Mouse (Mus musculus): ENCODE results near the gene Rgs8. TPM values are rescaled to one million over a fixed set of nuclear protein-coding genes. Genes with fewer than 3 reads are reported as not detected.

Gene Rgs8
- polyA plus RNA-seq (2016; fragmentation: Nextera tagmentation; extraction: Ambion mirVana): 18.3 and 18.6 TPM in 2 replicates

DNA sequence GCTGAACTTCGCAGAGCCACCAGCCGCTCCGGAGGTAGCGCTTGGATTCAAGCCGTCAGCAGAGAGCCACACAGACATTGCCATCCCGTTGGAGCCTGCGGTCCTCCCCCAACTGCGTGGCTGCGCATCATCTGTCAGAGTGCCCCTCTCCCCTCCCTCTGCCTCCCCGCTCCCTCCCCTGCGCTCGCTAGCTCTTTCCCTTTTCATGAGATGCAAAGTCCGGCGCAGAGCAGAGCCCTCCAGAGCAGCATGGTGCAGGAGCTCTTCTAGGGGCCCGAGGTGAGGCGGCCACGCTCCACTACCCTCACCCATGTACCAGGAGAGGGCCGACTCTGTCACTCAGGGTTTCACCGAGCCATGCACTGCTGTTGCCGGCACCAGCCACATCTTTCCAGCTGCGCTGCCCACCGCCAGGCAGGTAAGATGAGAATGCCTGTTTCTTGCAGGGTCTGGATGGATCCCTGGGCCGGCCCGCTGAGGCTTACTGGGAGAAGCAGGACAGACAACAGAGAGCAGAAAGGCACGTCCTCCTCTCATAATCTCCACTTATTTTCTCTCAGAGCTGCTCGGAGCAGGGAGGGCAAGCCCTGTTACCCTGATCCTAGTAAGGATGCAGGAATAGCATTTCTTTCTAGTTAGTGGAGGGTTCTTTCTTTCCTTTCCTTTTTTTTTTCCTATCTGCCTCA is at the start of gene Rgs8:
Rgs8 (plus strand) TSS at position 88 of the 686 bp plus-strand sequence.
- peak within 1 kb of the TSS; percentile 39 for H3K4me3 ChIP-seq
- no peaks in the 10 kb centered on the region for H3K9me3 ChIP-seq (replicated peaks)
- peaks cover 40% of the 10 kb centered on the region for H3K4me1 ChIP-seq
- peak within 1 kb of the TSS; percentile 79 for H3K27ac ChIP-seq
- H3K9ac ChIP-seq: peak within 1 kb of the TSS; percentile 62
- peaks cover 16% of the 10 kb centered on the region; the same call in 1 of the 2 replicates for H3K27me3 ChIP-seq
- WGBS: under 1% methylated on average over 25 of the region's 26 CpGs
- H3K4me2 ChIP-seq (replicated peaks): peak within 1 kb of the TSS; percentile 66
- no peaks in the 10 kb centered on the region for H3K36me3 ChIP-seq
- peak; percentile 91 for ATAC-seq (ENCODE audit: low FRiP score)

DNA sequence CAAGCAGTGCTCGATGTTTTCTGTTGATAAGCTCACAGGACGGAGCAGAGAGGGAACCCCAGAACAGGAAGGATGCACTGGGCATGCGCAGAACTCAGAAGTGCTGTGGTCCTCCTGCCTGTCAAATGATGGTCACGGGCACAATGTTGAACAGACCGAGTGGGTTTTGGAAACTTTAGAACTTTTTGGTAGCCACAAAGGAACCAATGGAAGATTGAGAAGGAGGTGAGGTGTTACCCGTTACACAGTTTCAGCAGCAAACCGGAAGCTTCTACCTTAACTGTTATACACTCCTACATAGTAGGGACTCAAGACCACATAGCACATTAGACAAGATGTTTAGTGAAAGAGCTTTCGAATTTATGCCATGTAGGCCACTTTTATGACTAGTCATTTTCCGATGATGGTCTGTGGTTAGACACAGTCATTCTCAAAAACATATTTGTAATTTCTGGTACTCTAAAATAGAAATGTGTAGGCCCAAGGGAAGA is 35.4 kb upstream of the Rgs8 start:
- Histone ChIP-seq H3K9ac (no peak overlapping the region), H3K27me3 (no peaks in the 10 kb centered on the region), H3K4me2 (replicated peaks) (no peak overlapping the region), H3K4me3 (no peak overlapping the region), H3K36me3 (no peaks in the 10 kb centered on the region), H3K9me3 (replicated peaks) (no peaks in the 10 kb centered on the region), H3K4me1 (no peaks in the 10 kb centered on the region), H3K27ac (no peak overlapping the region)
- no peak for ATAC-seq (ENCODE audit: low FRiP score)
- 91% methylated on average over 9 of the region's 9 CpGs for WGBS

DNA sequence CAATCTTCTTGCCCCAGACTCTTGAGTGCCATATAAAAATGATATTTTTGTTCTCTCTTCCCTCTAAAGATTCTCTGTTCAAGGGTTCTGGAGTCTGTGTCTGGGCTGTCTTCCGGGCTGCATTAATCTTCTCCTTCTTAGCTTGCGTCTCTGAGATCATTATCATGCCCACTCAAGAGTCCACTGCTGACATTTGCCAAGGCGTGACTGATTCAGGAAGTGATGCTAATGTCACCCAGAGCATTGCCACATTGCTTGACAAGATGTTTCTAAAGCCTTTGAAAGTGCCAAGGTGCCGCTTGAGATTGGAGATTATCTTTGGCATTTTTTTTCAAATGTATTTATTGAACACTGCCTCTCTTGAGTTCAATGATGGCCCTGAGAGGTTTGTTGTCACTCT is 29.8 kb upstream of the Rgs8 start:
- no peak overlapping the region for H3K4me3 ChIP-seq
- no peaks in the 10 kb centered on the region for H3K27me3 ChIP-seq
- no peak overlapping the region for H3K4me2 ChIP-seq (replicated peaks)
- H3K36me3 ChIP-seq: no peaks in the 10 kb centered on the region
- no peaks in the 10 kb centered on the region for H3K9me3 ChIP-seq (replicated peaks)
- no peak overlapping the region for H3K27ac ChIP-seq
- no peak for ATAC-seq (ENCODE audit: low FRiP score)
- H3K4me1 ChIP-seq: no peaks in the 10 kb centered on the region
- 90% methylated on average over 4 of the region's 4 CpGs for WGBS
- no peak overlapping the region for H3K9ac ChIP-seq

- H3K9ac ChIP-seq: no peak overlapping the region
- no peak overlapping the region for H3K4me3 ChIP-seq
- no peaks in the 10 kb centered on the region for H3K27me3 ChIP-seq
- H3K4me2 ChIP-seq (replicated peaks): no peak overlapping the region
- no peak for ATAC-seq (ENCODE audit: low FRiP score)
- 86% methylated on average over 6 of the region's 6 CpGs for WGBS
- no peaks in the 10 kb centered on the region for H3K36me3 ChIP-seq
- no peak overlapping the region for H3K27ac ChIP-seq
- no peaks in the 10 kb centered on the region for H3K4me1 ChIP-seq
- H3K9me3 ChIP-seq (replicated peaks): no peaks in the 10 kb centered on the region
Observed at GRCm38 (mm10) chr1:153632686-153633085, 20.1 kb upstream of the Rgs8 start.

DNA sequence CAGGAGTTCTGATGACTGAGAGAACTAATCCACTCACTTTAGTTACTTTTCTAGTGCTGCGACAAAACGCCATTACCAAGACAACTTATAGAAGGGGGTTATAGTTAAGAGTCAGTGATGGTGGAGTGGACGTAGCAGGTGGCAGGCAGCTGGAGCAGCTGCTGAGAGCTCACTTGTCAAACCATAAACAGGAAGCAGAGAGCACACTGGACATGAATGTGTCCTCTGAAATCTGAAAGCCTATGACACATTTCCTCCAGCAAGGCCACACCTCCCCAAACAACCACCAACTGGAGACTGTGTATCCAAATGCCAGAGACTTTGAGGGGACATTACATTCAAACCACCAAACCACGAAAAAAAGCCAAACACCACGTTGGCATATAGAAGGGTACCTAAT is 17.8 kb upstream of the Rgs8 start:
- no peak for ATAC-seq (ENCODE audit: low FRiP score)
- no peaks in the 10 kb centered on the region for H3K36me3 ChIP-seq

DNA sequence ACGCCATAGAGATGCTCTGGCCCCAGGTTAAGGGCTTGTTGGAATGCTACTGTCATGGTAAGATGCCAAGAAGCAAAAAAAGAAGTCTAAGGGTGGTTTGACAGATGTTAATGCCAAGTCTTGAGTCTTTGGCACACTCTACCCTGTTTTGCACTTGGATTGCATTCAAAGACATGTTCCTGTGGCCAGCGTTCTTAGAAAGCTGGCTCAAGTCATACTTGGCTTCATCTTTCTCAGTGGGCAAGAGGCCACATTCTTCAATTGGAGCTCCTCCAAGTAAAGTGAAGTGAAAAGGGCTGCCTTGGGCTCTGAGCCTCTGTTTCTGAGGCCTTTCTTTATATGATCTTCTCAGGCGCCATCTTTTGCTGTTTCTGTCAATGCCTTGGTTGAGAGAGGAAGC is 17.3 kb upstream of the Rgs8 start:
- ATAC-seq (ENCODE audit: low FRiP score): no peak
- 89% methylated on average over 3 of the region's 3 CpGs for WGBS
- Histone ChIP-seq H3K36me3 (no peaks in the 10 kb centered on the region), H3K9ac (no peak overlapping the region), H3K27me3 (no peaks in the 10 kb centered on the region), H3K4me1 (no peaks in the 10 kb centered on the region), H3K27ac (no peak overlapping the region), H3K4me3 (no peak overlapping the region), H3K4me2 (replicated peaks) (no peak overlapping the region), H3K9me3 (replicated peaks) (no peaks in the 10 kb centered on the region)

More for the DNA sequence above, 17.8 kb upstream of the Rgs8 start:
- no peak overlapping the region for H3K27ac ChIP-seq
- H3K4me2 ChIP-seq (replicated peaks): no peak overlapping the region
- no peak overlapping the region for H3K9ac ChIP-seq
- no peak overlapping the region for H3K4me3 ChIP-seq
- 82% methylated on average over 5 of the region's 5 CpGs for WGBS
- no peaks in the 10 kb centered on the region for H3K9me3 ChIP-seq (replicated peaks)
- H3K27me3 ChIP-seq: no peaks in the 10 kb centered on the region
- H3K4me1 ChIP-seq: no peaks in the 10 kb centered on the region

GRCm38 (mm10) chr1:153636821-153637220 is 16.0 kb upstream of the Rgs8 start:
- no peaks in the 10 kb centered on the region for H3K36me3 ChIP-seq
- no peak for ATAC-seq (ENCODE audit: low FRiP score)
- H3K4me2 ChIP-seq (replicated peaks): no peak overlapping the region
- no peaks in the 10 kb centered on the region for H3K9me3 ChIP-seq (replicated peaks)
- H3K4me3 ChIP-seq: no peak overlapping the region
- H3K9ac ChIP-seq: no peak overlapping the region
- H3K27ac ChIP-seq: no peak overlapping the region
- H3K27me3 ChIP-seq: no peaks in the 10 kb centered on the region
- WGBS: 75% methylated on average over 5 of the region's 5 CpGs
- peaks cover 8% of the 10 kb centered on the region for H3K4me1 ChIP-seq

GRCm38 (mm10) chr1:153641492-153641939 is 11.3 kb upstream of the Rgs8 start:
- peak; percentile 93 for ATAC-seq (ENCODE audit: low FRiP score)
- H3K4me2 ChIP-seq (replicated peaks): peak overlapping the region; percentile 47
- no peak overlapping the region for H3K9ac ChIP-seq
- H3K27ac ChIP-seq: peak overlapping the region; percentile 84
- WGBS: under 1% methylated on average over 9 of the region's 9 CpGs
- H3K27me3 ChIP-seq: no peaks in the 10 kb centered on the region
- H3K4me3 ChIP-seq: peak overlapping the region; percentile 10
- no peaks in the 10 kb centered on the region for H3K36me3 ChIP-seq
- peaks cover 23% of the 10 kb centered on the region for H3K4me1 ChIP-seq
- H3K9me3 ChIP-seq (replicated peaks): no peaks in the 10 kb centered on the region

- 2% methylated on average over 13 of the region's 13 CpGs for WGBS
- Histone ChIP-seq H3K4me1 (peaks cover 23% of the 10 kb centered on the region), H3K36me3 (no peaks in the 10 kb centered on the region), H3K9me3 (replicated peaks) (no peaks in the 10 kb centered on the region), H3K4me2 (replicated peaks) (peak overlapping the region; percentile 47), H3K27ac (peak overlapping the region; percentile 84), H3K4me3 (peak overlapping the region; percentile 10), H3K27me3 (no peaks in the 10 kb centered on the region), H3K9ac (0 out of 2 replicates have a peak overlapping the region, but pooled peaks have one; percentile 27)
- peak; percentile 51 for ATAC-seq (ENCODE audit: low FRiP score)
Observed at GRCm38 (mm10) chr1:153641940-153642501, 10.8 kb upstream of the Rgs8 start.

GRCm38 (mm10) chr1:153653674-153654073 is 849 bp downstream of the Rgs8 start:
- Histone ChIP-seq H3K27ac (peak overlapping the region; percentile 79; the same call in 1 of the 2 replicates), H3K4me3 (peak overlapping the region; percentile 39), H3K36me3 (no peaks in the 10 kb centered on the region), H3K27me3 (peaks cover 16% of the 10 kb centered on the region; the same call in 1 of the 2 replicates), H3K9ac (peak overlapping the region; percentile 62; the same call in 1 of the 2 replicates), H3K4me1 (peaks cover 40% of the 10 kb centered on the region), H3K9me3 (replicated peaks) (no peaks in the 10 kb centered on the region), H3K4me2 (replicated peaks) (peak overlapping the region; percentile 66)
- 6% methylated on average over 5 of the region's 5 CpGs for WGBS
- no peak for ATAC-seq (ENCODE audit: low FRiP score)

DNA sequence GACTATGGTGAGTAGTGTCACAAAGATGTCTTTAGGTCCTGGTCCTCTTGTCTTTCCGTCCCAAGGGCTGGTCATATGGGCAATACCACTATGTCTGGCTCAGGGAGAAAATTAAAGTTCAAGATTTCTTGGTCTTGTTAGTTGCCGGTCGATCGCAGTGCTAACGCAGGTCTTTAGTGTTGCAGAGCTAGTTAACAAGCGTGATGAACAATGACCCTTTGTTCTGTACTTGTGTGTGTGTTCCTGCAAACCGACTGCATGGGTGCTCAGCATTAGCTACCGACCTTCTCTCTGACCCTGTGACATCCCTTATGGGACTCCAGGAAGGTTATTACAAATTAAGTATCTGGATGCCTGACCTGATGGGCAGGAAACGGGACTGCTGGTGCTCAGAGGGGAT is 6.8 kb downstream of the Rgs8 start:
- Histone ChIP-seq H3K9ac (no peak overlapping the region), H3K4me3 (no peak overlapping the region), H3K27ac (peak overlapping the region; percentile 87; the same call in 1 of the 2 replicates), H3K4me2 (replicated peaks) (no peak overlapping the region), H3K9me3 (replicated peaks) (no peaks in the 10 kb centered on the region), H3K27me3 (peaks cover 8% of the 10 kb centered on the region; the same call in 1 of the 2 replicates), H3K4me1 (peaks cover 58% of the 10 kb centered on the region), H3K36me3 (no peaks in the 10 kb centered on the region)
- 19% methylated on average over 9 of the region's 9 CpGs for WGBS
- no peak for ATAC-seq (ENCODE audit: low FRiP score)

- WGBS: 24% methylated on average over 15 of the region's 15 CpGs
- Histone ChIP-seq H3K4me1 (peaks cover 65% of the 10 kb centered on the region), H3K27me3 (peaks cover 5% of the 10 kb centered on the region; the same call in 1 of the 2 replicates), H3K4me2 (replicated peaks) (peak overlapping the region; percentile 39), H3K9me3 (replicated peaks) (no peaks in the 10 kb centered on the region), H3K9ac (no peak overlapping the region), H3K4me3 (no peak overlapping the region), H3K27ac (peak overlapping the region; percentile 87), H3K36me3 (no peaks in the 10 kb centered on the region)
- ATAC-seq (ENCODE audit: low FRiP score): peak; percentile 72
Observed at GRCm38 (mm10) chr1:153660982-153661688, 8.3 kb downstream of the Rgs8 start.

Measured in hindbrain, embryonic 12.5 days (tissue).